Mouse (Mus musculus): ENCODE measurements around the gene Acsbg1.
"Not testable (repeated sequence)": the region's sequence is repeated elsewhere in the genome, so short reads cannot be mapped to it uniquely, and the experiment has no call there.

Gene Acsbg1

GRCm38 (mm10) chr9:54604886-54605285 is 56.8 kb downstream of the Acsbg1 start:
- peak; percentile 60 to 81 for DNase-seq

DNA sequence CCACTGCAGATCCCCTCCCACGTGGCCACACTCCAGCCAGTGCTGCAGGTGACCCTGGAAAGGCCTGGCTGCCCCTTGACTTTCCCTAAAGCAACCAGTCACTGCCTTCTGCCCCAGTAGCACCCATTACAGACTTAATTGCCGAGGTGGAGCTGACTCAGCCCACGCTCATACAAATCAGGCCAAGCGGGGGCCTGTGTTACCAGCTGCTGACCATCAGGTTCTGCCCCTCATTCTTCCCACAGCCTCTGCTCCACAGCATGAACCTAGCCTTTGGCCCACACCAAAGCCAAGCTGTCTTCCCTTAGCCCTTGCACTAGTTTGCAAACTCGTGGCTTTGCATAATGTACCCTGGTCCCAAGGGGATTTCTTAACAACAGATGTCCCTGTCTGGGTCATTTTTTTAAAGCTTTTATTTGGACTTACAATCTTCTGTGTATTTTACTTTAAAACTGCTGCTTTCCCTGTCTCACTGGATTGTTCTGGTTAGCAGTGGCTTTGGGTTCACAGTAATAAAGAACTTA is 57.5 kb downstream of the Acsbg1 start:
- no peak for DNase-seq

DNA sequence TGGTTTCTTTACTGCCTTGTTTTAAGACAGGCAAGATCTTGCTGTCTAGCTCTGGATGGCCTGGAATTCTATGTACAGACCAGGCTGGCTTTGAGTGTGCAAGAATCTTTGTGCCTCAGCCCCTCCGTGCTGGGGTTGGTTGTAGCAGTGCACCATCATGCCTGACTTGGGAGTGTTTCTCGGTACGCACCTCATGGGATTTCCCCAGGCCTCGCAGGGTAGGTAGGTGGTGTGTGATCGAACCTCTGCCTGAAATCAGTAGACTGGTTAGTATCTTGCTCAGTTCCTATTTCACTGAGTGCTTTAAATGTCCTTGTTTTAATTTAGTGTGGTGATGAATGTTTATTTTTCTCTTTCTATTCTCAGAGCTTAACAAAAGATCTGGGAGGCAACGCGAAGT is 58.8 kb downstream of the Acsbg1 start:
- no peak for DNase-seq

DNA sequence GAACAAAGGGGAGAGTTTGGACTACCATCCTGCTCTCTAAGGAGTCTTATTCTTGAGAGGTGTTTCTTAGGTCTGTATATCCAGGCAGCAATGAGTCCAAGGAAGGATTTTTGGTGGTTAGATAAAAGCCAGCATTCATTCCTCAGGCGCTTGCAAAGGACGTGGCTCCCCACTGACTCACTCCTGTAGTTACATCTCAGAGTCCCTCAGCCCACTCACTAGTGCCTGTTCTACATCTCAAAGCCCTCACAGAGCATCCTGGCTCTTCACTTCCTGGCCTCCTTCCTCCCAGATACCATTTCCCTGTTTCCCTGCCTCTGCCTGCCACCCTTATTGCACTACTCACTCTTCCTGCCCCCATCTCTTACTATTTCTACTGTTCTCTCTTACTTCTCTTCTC is 59.3 kb downstream of the Acsbg1 start:
- no peak for DNase-seq

- DNase-seq: no peak
These were observed 64.8 kb downstream of the Acsbg1 start for GRCm38 (mm10) chr9:54596752-54597465.

DNA sequence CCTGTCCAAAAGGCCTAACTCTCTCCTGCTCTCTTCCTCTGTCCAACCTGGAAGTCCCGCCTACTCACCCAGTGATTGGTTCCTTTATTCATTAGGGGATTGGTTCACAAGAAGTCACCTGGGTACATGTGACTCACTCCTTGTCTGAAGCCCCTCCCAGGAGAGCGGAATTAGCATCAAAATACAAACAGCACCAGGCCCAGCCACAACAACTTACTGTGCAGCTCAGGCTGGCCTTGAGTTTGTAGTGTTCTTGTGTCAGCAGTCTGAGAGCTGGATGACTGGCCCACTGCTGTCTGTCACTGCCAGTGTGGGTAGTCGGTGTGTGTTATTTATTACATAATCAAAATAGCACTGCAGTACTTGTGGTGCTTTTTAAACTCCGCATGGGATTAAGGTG is 68.0 kb downstream of the Acsbg1 start:
- not testable (repeated sequence) for DNase-seq

DNA sequence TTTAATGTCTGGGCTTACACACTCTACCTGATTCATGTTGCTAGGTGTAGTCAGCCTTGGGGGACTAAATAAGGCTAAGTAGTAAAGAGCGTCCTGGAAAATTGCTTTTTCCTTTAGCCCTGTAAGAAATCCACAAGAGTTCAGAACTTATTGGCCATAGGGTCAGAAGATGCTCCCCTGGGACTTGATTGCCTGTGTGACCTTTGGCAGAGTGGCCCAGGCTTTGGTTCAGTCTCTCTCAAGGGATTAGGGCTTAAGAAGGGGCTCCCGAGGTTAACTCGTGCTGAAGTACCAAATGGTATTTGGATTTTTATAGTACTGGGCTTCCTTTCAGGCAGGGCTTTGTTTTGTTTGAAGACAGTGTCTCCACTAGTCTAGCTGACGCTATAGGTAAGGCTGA is 73.8 kb downstream of the Acsbg1 start:
- no peak for DNase-seq

GRCm38 (mm10) chr9:54586199-54587061 is 75.2 kb downstream of the Acsbg1 start, which contains the start of gene Idh3a:
TSS of gene Idh3a (plus strand) at chr9:54586334.
- peak; percentile 96 to 98 for DNase-seq

GRCm38 (mm10) chr9:54585839-54586198 is 75.9 kb downstream of the Acsbg1 start:
- no peak for DNase-seq

- not testable (repeated sequence) for DNase-seq
These were observed 77.5 kb downstream of the Acsbg1 start for GRCm38 (mm10) chr9:54584127-54584526.

DNA sequence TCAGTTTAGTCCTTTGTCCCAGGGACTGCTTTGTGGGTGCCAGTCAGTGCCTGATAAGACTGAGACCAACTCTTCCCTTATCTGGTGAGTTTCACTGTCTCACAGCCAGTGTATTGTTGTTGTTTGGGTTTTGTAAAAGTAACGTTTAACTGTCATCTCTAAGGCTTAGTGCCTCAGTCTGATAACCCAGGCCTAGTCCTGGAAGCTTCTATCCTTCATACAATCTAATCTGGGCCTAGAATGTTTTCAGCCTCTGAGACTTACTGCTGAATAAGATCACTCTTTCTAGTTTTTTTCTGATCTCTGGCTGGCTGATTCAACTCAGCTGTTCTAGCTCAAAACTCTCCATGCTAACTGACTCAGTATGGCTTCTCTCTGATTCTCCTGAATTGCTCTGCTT is 78.0 kb downstream of the Acsbg1 start:
- no peak for DNase-seq

DNA sequence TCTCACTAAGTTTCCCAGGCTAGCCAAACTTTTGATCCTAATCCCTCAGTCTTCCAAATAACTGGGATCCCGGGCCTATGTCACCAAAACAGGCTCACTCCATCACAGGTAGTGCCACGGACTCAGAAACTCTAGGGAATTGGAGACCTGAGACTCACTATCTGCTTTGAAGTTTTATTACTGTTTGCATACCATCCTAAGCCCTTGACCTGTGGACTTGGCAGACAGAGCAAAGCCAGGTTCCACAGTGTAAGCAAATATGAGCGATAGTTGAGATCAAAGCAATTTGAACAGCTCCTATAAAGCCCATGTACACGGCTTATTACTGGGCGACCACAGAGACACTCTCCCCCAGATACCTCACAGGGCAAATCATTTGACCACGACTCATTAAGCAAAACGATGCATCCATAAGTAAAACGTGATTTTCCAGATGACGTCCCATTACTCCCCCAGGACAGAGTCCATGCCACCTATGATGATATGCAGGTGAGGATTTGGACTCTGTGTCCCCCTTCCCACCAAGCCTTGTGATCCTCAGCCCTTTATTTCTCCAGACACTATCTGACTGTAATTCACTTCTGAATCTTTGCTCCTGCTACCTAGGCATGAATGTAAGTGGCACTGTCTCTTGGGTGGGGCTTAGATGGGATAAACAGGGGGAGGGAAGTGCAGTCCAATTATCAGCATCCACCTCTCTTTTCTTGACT is 90.4 kb downstream of the Acsbg1 start:
- DNase-seq: no peak

DNA sequence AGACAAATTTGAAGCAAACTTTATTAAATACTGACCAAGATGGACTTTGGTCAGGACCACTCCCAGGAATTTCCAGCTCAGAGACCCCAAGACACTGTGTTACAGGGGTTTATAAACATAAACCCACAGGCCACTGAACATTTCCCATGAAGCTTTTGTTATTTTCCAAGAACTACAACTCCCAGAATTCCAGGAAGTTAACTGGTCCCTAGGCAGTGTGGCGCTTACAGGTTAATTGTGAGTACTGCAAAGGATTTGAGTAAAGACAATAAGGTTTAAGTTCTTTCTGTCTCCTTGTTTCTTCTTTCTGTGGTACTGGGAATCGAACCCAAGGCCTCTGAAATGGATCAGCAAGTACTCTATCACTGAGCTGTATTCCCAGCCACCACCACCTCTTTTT is 92.9 kb downstream of the Acsbg1 start:
- DNase-seq: no peak

- DNase-seq: no peak
These were observed 94.7 kb downstream of the Acsbg1 start for GRCm38 (mm10) chr9:54566958-54567357.

DNA sequence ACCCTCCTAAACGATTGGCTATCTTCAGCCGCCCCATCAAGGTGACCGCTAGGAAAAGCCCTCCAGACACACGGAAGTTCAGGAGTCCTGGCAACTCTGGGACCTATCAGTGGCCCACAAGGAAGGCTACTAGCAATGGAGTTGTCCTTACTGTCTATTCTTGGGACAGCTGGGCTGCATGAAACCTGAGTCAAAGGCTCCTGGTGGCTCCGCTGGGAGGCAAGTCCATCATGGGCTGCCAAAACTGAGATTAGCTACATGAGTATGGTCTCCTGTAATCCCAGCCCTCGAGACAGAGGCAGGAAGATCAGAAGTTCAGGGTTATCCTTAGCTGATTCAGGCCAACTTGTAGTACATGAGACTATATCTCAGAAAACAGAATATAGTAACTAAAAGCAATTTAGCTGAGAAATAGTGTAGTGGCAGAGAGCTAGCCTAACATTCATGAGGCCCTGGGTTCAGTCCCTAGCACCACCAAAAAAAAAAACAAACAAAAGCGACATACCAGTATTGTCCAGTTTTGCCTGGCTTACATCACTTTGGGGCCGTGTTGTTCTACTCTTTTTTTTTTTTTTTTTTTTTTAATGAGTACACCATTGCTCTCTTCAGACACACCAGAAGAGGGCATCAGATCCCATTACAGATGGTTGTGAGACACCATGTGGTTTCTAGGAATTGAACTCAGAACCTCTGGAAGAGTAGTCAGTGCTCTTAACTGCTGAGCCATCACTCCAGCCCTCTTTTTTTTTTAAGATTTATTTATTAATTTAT is 100.7 kb downstream of the Acsbg1 start:
- DNase-seq: no peak

- DNase-seq: peak; percentile 82 to 90
These were observed 101.7 kb downstream of the Acsbg1 start, which contains the start of gene Cib2 for GRCm38 (mm10) chr9:54559771-54560471. TSS of gene Cib2 (minus strand) at chr9:54560218.

- no peak for DNase-seq
These were observed 102.9 kb downstream of the Acsbg1 start for GRCm38 (mm10) chr9:54558731-54559130.

DNA sequence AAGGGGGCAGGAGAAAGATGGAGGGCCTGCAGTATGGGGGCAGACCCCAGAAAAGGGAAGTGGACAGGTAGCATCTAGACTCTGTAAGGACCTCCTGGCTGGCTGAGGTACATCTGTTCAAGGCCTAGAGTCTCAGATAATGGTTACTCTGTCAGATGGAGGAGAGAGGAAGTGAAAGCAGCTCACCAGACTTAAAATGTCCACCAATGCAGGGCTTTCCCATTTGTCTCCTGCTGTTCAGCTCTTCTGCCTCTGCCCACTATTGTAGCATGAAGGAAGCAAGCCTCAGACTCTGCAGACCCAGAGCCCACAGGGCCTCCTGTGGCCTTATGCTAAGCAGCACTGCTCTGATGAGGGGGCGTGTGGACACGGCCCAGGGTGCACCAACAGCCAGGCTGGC is 106.6 kb downstream of the Acsbg1 start:
- no peak for DNase-seq
